Mouse (Mus musculus): ENCODE measurements around the gene Cacna1c.

Gene Cacna1c

GRCm38 (mm10) chr6:118939626-118940025 lies 256.6 kb downstream of the Cacna1c start:
- Histone ChIP-seq H3K4me1 (replicated peaks; ENCODE audit: low read depth, low read length) (no peaks in the 10 kb centered on the region), H3K36me3 (ENCODE audit: insufficient read depth, low read length) (no peaks in the 10 kb centered on the region), H3K4me3 (replicated peaks; ENCODE audit: low read length) (no peak overlapping the region), H3K9me3 (ENCODE audit: low read length) (no peaks in the 10 kb centered on the region), H3K27me3 (ENCODE audit: insufficient read depth, low read length) (no peaks in the 10 kb centered on the region; the same call in 1 of the 2 replicates)
- TF ChIP-seq NANOG (IDR thresholded peaks at IDR 0.05; ENCODE audit: borderline replicate concordance, low read length), result no peak
- TF ChIP-seq POU5F1 (IDR thresholded peaks at IDR 0.05; ENCODE audit: borderline replicate concordance, low read length), result no peak
- TF ChIP-seq CTCF (conservative IDR thresholded peaks at IDR 0.05; ENCODE audit: low read length), result no peak

GRCm38 (mm10) chr6:118938386-118939096 lies 257.7 kb downstream of the Cacna1c start:
- TF ChIP-seq POU5F1 (IDR thresholded peaks at IDR 0.05; ENCODE audit: borderline replicate concordance, low read length), result no peak
- TF ChIP-seq NANOG (IDR thresholded peaks at IDR 0.05; ENCODE audit: borderline replicate concordance, low read length), result no peak
- TF ChIP-seq CTCF (conservative IDR thresholded peaks at IDR 0.05; ENCODE audit: low read length), result no peak
- H3K9me3 ChIP-seq (ENCODE audit: low read length), result no peaks in the 10 kb centered on the region
- H3K36me3 ChIP-seq (ENCODE audit: insufficient read depth, low read length), result no peaks in the 10 kb centered on the region
- H3K4me3 ChIP-seq (replicated peaks; ENCODE audit: low read length), result no peak overlapping the region
- no peaks in the 10 kb centered on the region; the same call in 1 of the 2 replicates for H3K27me3 ChIP-seq (ENCODE audit: insufficient read depth, low read length)
- H3K4me1 ChIP-seq (replicated peaks; ENCODE audit: low read depth, low read length), result no peaks in the 10 kb centered on the region

GRCm38 (mm10) chr6:118937536-118937935 lies 258.7 kb downstream of the Cacna1c start:
- Histone ChIP-seq H3K9me3 (ENCODE audit: low read length) (no peaks in the 10 kb centered on the region), H3K36me3 (ENCODE audit: insufficient read depth, low read length) (no peaks in the 10 kb centered on the region), H3K4me1 (replicated peaks; ENCODE audit: low read depth, low read length) (no peaks in the 10 kb centered on the region), H3K4me3 (replicated peaks; ENCODE audit: low read length) (no peak overlapping the region), H3K27me3 (ENCODE audit: insufficient read depth, low read length) (peaks cover 1% of the 10 kb centered on the region; the same call in 1 of the 2 replicates)
- TF ChIP-seq NANOG (IDR thresholded peaks at IDR 0.05; ENCODE audit: borderline replicate concordance, low read length) (no peak), CTCF (conservative IDR thresholded peaks at IDR 0.05; ENCODE audit: low read length) (no peak), POU5F1 (IDR thresholded peaks at IDR 0.05; ENCODE audit: borderline replicate concordance, low read length) (no peak)

- no peak overlapping the region for H3K4me3 ChIP-seq (replicated peaks; ENCODE audit: low read length)
- H3K4me1 ChIP-seq (replicated peaks; ENCODE audit: low read depth, low read length), result no peaks in the 10 kb centered on the region
- H3K27me3 ChIP-seq (ENCODE audit: insufficient read depth, low read length), result 0 out of 2 replicates have a peak, but pooled peaks cover 2% of the 10 kb centered on the region
- no peaks in the 10 kb centered on the region for H3K9me3 ChIP-seq (ENCODE audit: low read length)
- no peaks in the 10 kb centered on the region for H3K36me3 ChIP-seq (ENCODE audit: insufficient read depth, low read length)
- TF ChIP-seq POU5F1 (IDR thresholded peaks at IDR 0.05; ENCODE audit: borderline replicate concordance, low read length) (no peak), CTCF (conservative IDR thresholded peaks at IDR 0.05; ENCODE audit: low read length) (no peak), NANOG (IDR thresholded peaks at IDR 0.05; ENCODE audit: borderline replicate concordance, low read length) (no peak)
Measured at GRCm38 (mm10) chr6:118935520-118936415, 260.4 kb downstream of the Cacna1c start.

- H3K27me3 ChIP-seq (ENCODE audit: insufficient read depth, low read length), result 0 out of 2 replicates have a peak, but pooled peaks cover 2% of the 10 kb centered on the region
- no peak for TF ChIP-seq CTCF (conservative IDR thresholded peaks at IDR 0.05; ENCODE audit: low read length)
- H3K36me3 ChIP-seq (ENCODE audit: insufficient read depth, low read length), result no peaks in the 10 kb centered on the region
- no peaks in the 10 kb centered on the region for H3K4me1 ChIP-seq (replicated peaks; ENCODE audit: low read depth, low read length)
- H3K4me3 ChIP-seq (replicated peaks; ENCODE audit: low read length), result no peak overlapping the region
- no peaks in the 10 kb centered on the region for H3K9me3 ChIP-seq (ENCODE audit: low read length)
Measured at GRCm38 (mm10) chr6:118934243-118934902, 261.8 kb downstream of the Cacna1c start.

- Histone ChIP-seq H3K36me3 (ENCODE audit: insufficient read depth, low read length) (no peaks in the 10 kb centered on the region), H3K4me3 (replicated peaks; ENCODE audit: low read length) (no peak overlapping the region), H3K9me3 (ENCODE audit: low read length) (no peaks in the 10 kb centered on the region), H3K27me3 (ENCODE audit: insufficient read depth, low read length) (0 out of 2 replicates have a peak, but pooled peaks cover 2% of the 10 kb centered on the region), H3K4me1 (replicated peaks; ENCODE audit: low read depth, low read length) (no peaks in the 10 kb centered on the region)
- no peak for TF ChIP-seq CTCF (conservative IDR thresholded peaks at IDR 0.05; ENCODE audit: low read length)
- TF ChIP-seq NANOG (IDR thresholded peaks at IDR 0.05; ENCODE audit: borderline replicate concordance, low read length), result no peak
- no peak for TF ChIP-seq POU5F1 (IDR thresholded peaks at IDR 0.05; ENCODE audit: borderline replicate concordance, low read length)
Measured at GRCm38 (mm10) chr6:118933017-118933594, 263.1 kb downstream of the Cacna1c start.

- Histone ChIP-seq H3K4me1 (replicated peaks; ENCODE audit: low read depth, low read length) (no peaks in the 10 kb centered on the region), H3K9me3 (ENCODE audit: low read length) (no peaks in the 10 kb centered on the region), H3K27me3 (ENCODE audit: insufficient read depth, low read length) (peaks cover 5% of the 10 kb centered on the region; the same call in 1 of the 2 replicates), H3K4me3 (replicated peaks; ENCODE audit: low read length) (no peak overlapping the region), H3K36me3 (ENCODE audit: insufficient read depth, low read length) (no peaks in the 10 kb centered on the region)
- TF ChIP-seq POU5F1 (IDR thresholded peaks at IDR 0.05; ENCODE audit: borderline replicate concordance, low read length) (no peak), CTCF (conservative IDR thresholded peaks at IDR 0.05; ENCODE audit: low read length) (no peak), NANOG (IDR thresholded peaks at IDR 0.05; ENCODE audit: borderline replicate concordance, low read length) (no peak)
Measured at GRCm38 (mm10) chr6:118932002-118932700, 264.1 kb downstream of the Cacna1c start.
